14 mouse cellular contexts compared by ENCODE assay signal in the genomic region with DNA sequence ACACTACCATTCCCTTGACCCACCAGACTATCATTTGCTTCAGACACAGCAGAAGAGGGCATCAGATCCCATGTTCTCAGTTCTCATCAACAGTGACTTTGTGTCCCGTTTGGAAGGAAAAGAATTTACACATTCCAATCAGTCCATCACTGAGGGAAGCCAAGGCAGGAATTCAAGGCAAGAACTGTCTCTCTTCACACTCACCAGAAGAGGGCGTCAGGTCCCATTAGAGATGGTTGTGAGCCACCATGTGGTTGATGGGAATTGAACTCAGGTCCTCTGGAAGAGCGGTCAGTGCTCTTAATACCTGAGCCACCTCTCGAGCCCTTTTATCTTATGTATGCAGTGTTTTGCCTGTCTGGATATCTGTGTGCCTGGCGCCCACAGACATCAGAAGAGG. TPM values are rescaled to one million over a fixed set of nuclear protein-coding genes. Genes with fewer than 3 reads are reported as not detected.
"Had no signal": no experiment of that assay in that cellular context is flagged by ENCODE, and none has a peak within 500 bp of the region (broad histone marks: within the 10 kb centered on the region; RNA-seq: fewer than 3 reads in every experiment).

No protein-coding gene starts in this region.

- H3K4me1 ChIP-seq: limb, embryonic 12.5 days had no signal

- ATAC-seq: midbrain, embryonic 16.5 days had no signal

- H3K4me2 ChIP-seq: limb, embryonic 12.5 days; midbrain, embryonic 11.5 days had no signal

- H3K4me3 ChIP-seq: limb, embryonic 12.5 days; megakaryocyte, embryonic 14.5 days had no signal

- H3K36me3 ChIP-seq: limb, embryonic 12.5 days had no signal

- DNase-seq: kidney, adult 8-10 months; kidney, postnatal 36 days; layer of hippocampus, adult 9-11 months; layer of hippocampus, postnatal 36 days; liver; lung, postnatal 10 days; thymus, adult 18-20 months; thymus, postnatal 14 days had no signal

- H3K27ac ChIP-seq: kidney, postnatal 0 days; limb, embryonic 12.5 days; macrophage had no signal

- H3K9ac ChIP-seq: limb, embryonic 12.5 days had no signal

- H3K9me3 ChIP-seq: limb, embryonic 12.5 days had no signal

- H3K27me3 ChIP-seq: limb, embryonic 12.5 days had no signal

RNA-seq across cellular contexts. Expression of a gene that starts 22.3 kb away (rescaled TPM):
- polyA plus RNA-seq: macrophage had no signal
